Mouse (Mus musculus) embryonic facial prominence, embryonic 11.5 days (tissue): ENCODE measurements at regions not wholly inside any gene's neighbourhood (a gene's known extent, or its start where the extent isn't known, plus 50 kb on each side); places are given as distances from the start of the nearest gene placed in this dataset.

Experiments
- ATAC-seq: fragments of 200-750 bp; cut with Nextera tagmentation; replicated peaks from 2 replicates; pipeline ENCODE4 v1.8.0; 2017; ENCODE audit warnings: low read depth; ENCODE audit not compliant: insufficient number of reproducible peaks, low FRiP score, low TSS enrichment
- DNase-seq: peaks from one replicate; pipeline ENCODE4 v3.0.0-alpha.2; 2015; ENCODE audit warnings: low spot score
- H3K27ac ChIP-seq: fragments of 300-500 bp; sonication (generic); replicated peaks from 2 replicates; pipeline ENCODE4 v1.5.1; 2014; ENCODE audit warnings: mild to moderate bottlenecking, low read depth, low read length, control low read depth
- H3K27me3 ChIP-seq: fragments of 300-500 bp; sonication (generic); 2 replicates; pipeline ENCODE4 v1.6.1; 2014; ENCODE audit warnings: mild to moderate bottlenecking, low read length, moderate library complexity, mixed read lengths; ENCODE audit not compliant: control insufficient read depth, insufficient read depth
- H3K36me3 ChIP-seq: fragments of 300-500 bp; sonication (generic); replicated peaks from 2 replicates; pipeline ENCODE4 v1.6.1; 2014; ENCODE audit warnings: low read depth, mild to moderate bottlenecking, low read length, moderate library complexity, mixed read lengths; ENCODE audit not compliant: control insufficient read depth, insufficient read depth
- H3K4me1 ChIP-seq: fragments of 300-500 bp; sonication (generic); 2 replicates; pipeline ENCODE4 v1.6.1; 2014; ENCODE audit warnings: low read length, mixed read lengths; ENCODE audit not compliant: control insufficient read depth, insufficient read depth
- H3K4me2 ChIP-seq: fragments of 300-500 bp; sonication (generic); 2 replicates; pipeline ENCODE4 v1.6.1; 2014; ENCODE audit warnings: low read depth, mild to moderate bottlenecking, control low read depth, low read length, moderate library complexity
- H3K4me3 ChIP-seq: fragments of 300-500 bp; sonication (generic); 2 replicates; pipeline ENCODE4 v1.5.1; 2014; ENCODE audit warnings: low read depth, low read length, control low read depth
- H3K9ac ChIP-seq: fragments of 300-500 bp; sonication (generic); replicated peaks from 2 replicates; pipeline ENCODE4 v1.6.1; 2014; ENCODE audit warnings: mild to moderate bottlenecking, control low read depth, low read length
- H3K9me3 ChIP-seq: fragments of 300-500 bp; sonication (generic); replicated peaks from 2 replicates; pipeline ENCODE4 v1.6.1; 2016; ENCODE audit warnings: mild to moderate bottlenecking, low read length, inconsistent platforms, mixed read lengths; ENCODE audit not compliant: control insufficient read depth
- WGBS: fragments of 180-500 bp; shearing (Covaris S2); extraction: QIAGEN DNeasy Blood & Tissue Kit; methylation state at CpG from one replicate; pipeline ENCODE4 v1.1.7; 2014; 5-methylcytosine and 5-hydroxymethylcytosine counted together

DNA sequence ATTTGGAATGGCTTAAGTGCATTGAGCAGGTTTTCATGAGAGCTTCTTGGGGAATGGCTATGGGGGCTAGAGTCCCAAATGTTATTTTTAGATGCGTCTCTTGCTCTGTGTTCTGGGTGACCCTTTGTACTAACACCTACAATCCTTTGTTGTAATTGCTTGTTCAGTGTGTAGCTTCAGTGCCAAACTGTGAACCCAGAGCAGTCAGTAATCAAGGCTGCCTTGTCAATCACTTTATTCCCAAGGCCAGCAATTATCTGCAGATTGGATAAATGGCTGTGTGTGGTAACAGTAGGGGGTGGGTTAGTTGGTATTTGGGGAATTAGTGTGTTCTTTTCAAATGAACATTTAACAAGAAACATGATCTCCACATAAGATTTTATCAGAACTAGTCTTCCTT is 390.4 kb downstream of the Poteg start:
- ATAC-seq, result no peak
- no peak overlapping the region for H3K4me3 ChIP-seq
- H3K36me3 ChIP-seq, result no peaks in the 10 kb centered on the region
- H3K9ac ChIP-seq, result no peak overlapping the region
- DNase-seq, result peak; percentile 38
- no peaks in the 10 kb centered on the region for H3K4me1 ChIP-seq
- no peak overlapping the region for H3K27ac ChIP-seq
- H3K27me3 ChIP-seq, result no peaks in the 10 kb centered on the region
- WGBS, result 17% methylated on average over 1 of the region's 1 CpGs
- no peak overlapping the region for H3K4me2 ChIP-seq
- no peaks in the 10 kb centered on the region for H3K9me3 ChIP-seq

DNA sequence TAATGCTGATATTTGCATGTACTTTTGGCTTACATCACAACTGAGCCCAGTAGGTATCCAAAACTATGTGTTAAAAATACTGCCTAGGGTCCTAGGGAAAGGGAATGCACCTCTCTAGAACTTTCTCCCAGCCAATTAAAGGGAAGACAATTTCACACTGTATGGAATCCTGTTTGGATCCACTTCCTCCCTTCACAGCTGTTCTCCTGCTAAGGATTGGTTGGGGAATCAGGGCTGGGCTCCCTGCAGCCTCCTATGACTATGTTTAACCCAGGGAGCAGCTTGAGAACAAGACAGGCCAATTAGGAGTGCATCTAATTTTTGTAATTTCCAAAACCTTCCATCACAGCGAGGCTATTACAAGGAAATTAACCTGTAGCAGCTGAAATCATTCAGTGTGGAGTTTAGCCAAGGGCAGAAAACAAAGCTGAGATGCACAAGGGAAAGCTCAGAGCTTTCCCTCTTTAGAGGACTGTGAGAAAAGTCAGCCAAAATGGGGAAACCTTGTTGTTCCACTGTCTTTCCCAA is 419.1 kb downstream of the Poteg start:
- Histone ChIP-seq H3K4me2 (no peak overlapping the region), H3K36me3 (no peaks in the 10 kb centered on the region), H3K9me3 (no peaks in the 10 kb centered on the region), H3K27ac (no peak overlapping the region), H3K27me3 (no peaks in the 10 kb centered on the region), H3K9ac (no peak overlapping the region), H3K4me1 (no peaks in the 10 kb centered on the region), H3K4me3 (no peak overlapping the region)
- DNase-seq (peak; percentile 0), ATAC-seq (no peak)
- WGBS, result 37% methylated on average over 1 of the region's 1 CpGs

DNA sequence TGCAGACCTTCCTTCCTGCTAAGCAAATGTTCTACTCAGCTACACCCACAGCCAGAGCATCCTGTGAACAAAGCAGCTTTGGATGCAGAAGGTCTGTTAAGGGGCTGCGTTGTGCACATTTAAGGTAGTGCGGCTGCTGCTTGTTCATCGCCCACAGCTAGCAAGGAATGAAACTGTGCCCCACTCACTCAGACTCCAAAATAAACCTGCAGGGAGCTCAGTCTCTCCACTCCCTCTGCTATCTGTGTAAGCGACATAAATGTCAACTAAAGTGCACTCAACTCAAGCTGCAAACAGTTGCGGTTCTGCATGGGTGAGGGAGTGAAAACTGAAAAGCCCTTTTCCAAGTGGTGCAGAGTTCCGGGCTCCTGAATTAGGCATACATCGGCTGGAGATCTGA is 421.1 kb downstream of the Poteg start:
- ATAC-seq (no peak), DNase-seq (no peak)
- whole genome bisulfite sequencing, result 90% methylated on average over 7 of the region's 7 CpGs
- Histone ChIP-seq H3K4me3 (no peak overlapping the region), H3K27me3 (no peaks in the 10 kb centered on the region), H3K4me1 (no peaks in the 10 kb centered on the region), H3K36me3 (no peaks in the 10 kb centered on the region), H3K9me3 (no peaks in the 10 kb centered on the region), H3K9ac (no peak overlapping the region), H3K27ac (no peak overlapping the region), H3K4me2 (no peak overlapping the region)

DNA sequence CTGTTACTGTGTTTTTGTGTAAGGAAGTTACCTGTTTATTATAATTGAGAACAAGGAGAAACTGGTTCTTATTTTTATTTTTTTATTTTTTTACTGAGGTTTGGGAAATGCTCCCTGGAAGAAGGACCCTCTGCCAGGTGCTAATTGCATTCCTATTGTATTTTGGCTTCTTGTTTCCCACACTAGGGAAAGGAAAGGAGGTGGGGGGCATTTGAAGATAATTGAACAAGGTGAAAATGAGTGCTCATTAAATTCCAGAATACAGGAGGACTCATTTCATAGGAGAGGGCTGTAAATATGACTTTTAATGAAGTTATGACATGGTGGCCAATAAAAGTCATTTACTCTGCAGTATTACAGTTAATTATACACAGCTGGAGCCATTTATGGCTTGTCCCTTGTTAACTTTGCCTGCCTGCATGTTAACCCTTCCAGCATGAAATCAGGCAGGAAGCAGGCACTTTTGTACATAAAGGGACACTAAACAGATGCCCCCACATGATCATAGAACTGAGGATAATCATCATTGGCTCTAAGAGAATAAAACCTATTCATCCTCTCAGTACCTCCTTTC is 430.3 kb downstream of the Poteg start:
- ATAC-seq, result no peak
- no peak overlapping the region for H3K27ac ChIP-seq
- H3K27me3 ChIP-seq, result no peaks in the 10 kb centered on the region
- H3K4me3 ChIP-seq, result no peak overlapping the region
- peak; percentile 56 for DNase-seq
- H3K9ac ChIP-seq, result no peak overlapping the region
- H3K36me3 ChIP-seq, result no peaks in the 10 kb centered on the region
- no peaks in the 10 kb centered on the region for H3K9me3 ChIP-seq
- H3K4me1 ChIP-seq, result no peaks in the 10 kb centered on the region
- H3K4me2 ChIP-seq, result no peak overlapping the region

DNA sequence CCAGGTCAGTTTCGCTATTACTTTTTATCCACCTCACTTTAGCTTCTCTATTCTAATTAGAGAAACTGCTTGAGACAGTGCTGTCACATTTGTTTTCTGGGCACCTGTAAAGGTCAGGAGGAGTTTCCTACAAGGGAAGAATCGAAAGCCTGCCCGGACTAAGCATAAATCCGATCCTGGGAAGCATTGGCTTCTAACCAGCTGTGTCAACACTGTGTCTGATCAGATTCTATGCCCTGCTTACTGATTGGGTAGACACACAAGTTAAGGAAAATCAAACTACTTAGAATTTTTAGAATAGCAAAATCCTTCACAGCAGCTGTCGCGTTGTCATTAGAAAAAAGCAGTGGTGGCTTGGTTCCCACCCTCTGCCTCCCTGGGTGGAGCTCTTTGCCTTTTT is 441.8 kb downstream of the Poteg start:
- DNase-seq (peak; percentile 25), ATAC-seq (no peak)
- 52% methylated on average over 6 of the region's 6 CpGs for WGBS
- no peaks in the 10 kb centered on the region for H3K9me3 ChIP-seq
- no peak overlapping the region for H3K27ac ChIP-seq
- H3K27me3 ChIP-seq, result no peaks in the 10 kb centered on the region
- no peaks in the 10 kb centered on the region for H3K4me1 ChIP-seq
- no peak overlapping the region for H3K4me2 ChIP-seq
- no peak overlapping the region for H3K4me3 ChIP-seq
- H3K36me3 ChIP-seq, result no peaks in the 10 kb centered on the region
- H3K9ac ChIP-seq, result no peak overlapping the region

DNA sequence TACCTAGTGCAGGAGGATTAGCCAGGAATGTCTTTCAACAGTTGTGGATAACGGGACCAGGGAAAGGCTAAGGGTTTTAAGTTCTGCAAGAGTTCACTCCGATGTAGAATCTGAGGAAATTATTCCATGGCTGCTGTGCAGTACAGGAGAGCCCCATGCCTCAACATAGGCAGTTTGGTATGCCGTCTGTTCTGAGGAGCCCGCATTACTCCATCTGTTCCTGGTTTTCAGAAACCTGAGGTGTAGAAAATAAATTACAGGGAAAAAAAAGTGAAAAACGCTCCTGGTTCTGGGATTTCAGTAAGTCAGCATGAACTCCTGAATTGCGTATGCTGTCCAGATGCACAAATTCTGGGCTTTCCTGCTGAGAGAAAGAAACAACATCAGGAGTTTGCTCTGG is 446.9 kb downstream of the Poteg start:
- H3K27ac ChIP-seq, result no peak overlapping the region
- H3K36me3 ChIP-seq, result no peaks in the 10 kb centered on the region
- ATAC-seq, result no peak; the same call in 1 of the 2 replicates
- H3K9ac ChIP-seq, result no peak overlapping the region
- peak; percentile 72 for DNase-seq
- H3K4me2 ChIP-seq, result no peak overlapping the region
- H3K4me3 ChIP-seq, result no peak overlapping the region
- 33% methylated on average over 6 of the region's 6 CpGs for WGBS
- no peaks in the 10 kb centered on the region for H3K4me1 ChIP-seq
- no peaks in the 10 kb centered on the region for H3K27me3 ChIP-seq
- no peaks in the 10 kb centered on the region for H3K9me3 ChIP-seq

DNA sequence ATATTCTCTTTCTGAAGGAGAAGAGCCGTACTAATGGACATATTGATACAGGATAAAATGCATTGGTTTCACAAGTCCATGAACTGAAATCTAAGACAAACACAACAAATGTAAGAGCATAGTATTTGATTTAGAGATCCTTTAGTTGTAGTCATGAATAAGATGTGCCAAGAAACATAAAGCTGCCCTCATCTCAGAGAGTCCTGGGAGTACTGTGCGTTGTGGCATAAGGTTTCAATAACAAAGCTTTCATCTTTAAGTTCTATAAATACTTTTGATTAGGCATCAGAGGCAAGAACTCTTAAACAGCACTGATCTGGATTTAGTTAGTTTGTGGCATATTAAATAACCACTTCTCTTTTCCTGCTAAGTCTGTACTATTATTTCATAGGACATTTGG is 452.6 kb downstream of the Poteg start:
- 58% methylated on average over 2 of the region's 2 CpGs for WGBS
- H3K27ac ChIP-seq, result no peak overlapping the region
- H3K9me3 ChIP-seq, result no peaks in the 10 kb centered on the region
- no peaks in the 10 kb centered on the region for H3K27me3 ChIP-seq
- no peak overlapping the region for H3K4me3 ChIP-seq
- no peaks in the 10 kb centered on the region for H3K36me3 ChIP-seq
- DNase-seq, result peak; percentile 41
- no peak overlapping the region for H3K4me2 ChIP-seq
- no peaks in the 10 kb centered on the region for H3K4me1 ChIP-seq
- H3K9ac ChIP-seq, result no peak overlapping the region
- no peak; the same call in 1 of the 2 replicates for ATAC-seq

DNA sequence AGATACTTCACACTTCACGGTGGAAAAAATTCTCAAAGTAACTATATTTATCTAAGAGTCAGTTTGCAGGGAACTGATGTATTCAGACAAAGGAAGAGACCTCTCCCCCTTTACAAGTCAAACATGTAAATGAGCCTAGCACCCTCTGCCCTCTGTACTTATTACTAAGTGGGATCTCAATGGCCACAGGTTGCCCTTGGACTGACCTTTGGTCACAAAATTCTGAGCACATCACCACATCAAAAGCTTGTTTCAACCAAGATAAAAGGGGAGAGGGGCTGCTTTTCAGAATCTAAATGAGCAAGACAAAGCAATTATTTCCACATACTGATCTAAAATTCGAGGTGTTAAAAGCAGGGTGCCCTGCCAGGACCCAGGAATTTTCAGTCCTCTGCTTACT is 456.3 kb downstream of the Poteg start:
- H3K9me3 ChIP-seq, result no peaks in the 10 kb centered on the region
- ATAC-seq, result no peak
- no peak overlapping the region for H3K9ac ChIP-seq
- no peaks in the 10 kb centered on the region for H3K27me3 ChIP-seq
- no peak overlapping the region for H3K4me2 ChIP-seq
- 40% methylated on average over 2 of the region's 2 CpGs for WGBS
- H3K4me1 ChIP-seq, result no peaks in the 10 kb centered on the region
- no peak for DNase-seq
- no peaks in the 10 kb centered on the region for H3K36me3 ChIP-seq
- no peak overlapping the region for H3K4me3 ChIP-seq
- no peak overlapping the region for H3K27ac ChIP-seq
